Mouse (Mus musculus): ENCODE measurements around the gene Cyp8b1. TPM values are rescaled to one million over a fixed set of nuclear protein-coding genes. Genes with fewer than 3 reads are reported as not detected.

Gene Cyp8b1
- polyA plus RNA-seq, 1 experiment, result not detected

DNA sequence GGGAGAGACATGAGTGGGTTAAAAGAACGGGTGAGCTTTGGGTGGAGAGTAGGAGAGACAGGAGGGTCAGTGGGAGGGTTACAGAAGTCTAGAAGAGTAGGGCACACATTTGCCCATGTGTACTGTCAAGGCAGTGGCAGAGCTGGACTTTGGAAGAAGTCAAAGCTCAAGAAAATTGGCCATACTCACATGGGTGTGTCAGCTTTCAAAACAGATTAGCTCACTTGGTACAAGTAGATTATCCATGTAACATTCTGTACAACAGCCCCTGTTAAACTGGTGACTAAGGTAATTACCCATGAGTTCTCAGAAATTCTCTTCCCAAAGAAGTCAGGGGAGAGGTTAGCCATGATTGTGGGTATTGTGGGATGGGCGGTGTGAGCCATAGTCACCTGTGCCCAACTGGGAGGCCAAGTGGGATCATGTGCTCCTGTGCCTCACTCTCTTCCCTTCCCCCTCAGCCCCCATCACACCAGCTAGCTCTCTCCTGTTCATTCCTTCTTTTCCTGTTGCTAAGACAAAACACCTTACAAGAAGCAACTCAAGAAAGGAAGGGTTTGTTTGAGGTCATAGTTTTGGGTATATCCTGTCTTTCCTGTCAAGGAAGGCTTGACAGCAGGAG lies 43.9 kb downstream of the Cyp8b1 start:
- Histone ChIP-seq H3K79me3 (ENCODE audit: low read depth) (no peaks in the 10 kb centered on the region), H3K4me3 (ENCODE audit: insufficient read depth, poor library complexity, severe bottlenecking) (no peak overlapping the region), H3ac (ENCODE audit: control insufficient read depth, insufficient read length, low read depth) (no peak overlapping the region), H3K27me3 (ENCODE audit: control insufficient read depth, insufficient read depth, insufficient read length) (peaks cover 21% of the 10 kb centered on the region), H3K36me3 (ENCODE audit: control insufficient read depth, insufficient read depth) (no peaks in the 10 kb centered on the region), H3K79me2 (ENCODE audit: control insufficient read depth, insufficient read depth) (no peaks in the 10 kb centered on the region)
- TF ChIP-seq MYOG (IDR thresholded peaks at IDR 0.05; ENCODE audit: control insufficient read depth, extremely low read depth, insufficient read length) (no peak), MAX (IDR thresholded peaks at IDR 0.05) (no peak), FOSL1 (IDR thresholded peaks at IDR 0.05; ENCODE audit: insufficient read depth, low read length, poor library complexity, severe bottlenecking) (no peak), CTCF (IDR thresholded peaks at IDR 0.05; ENCODE audit: control insufficient read depth, insufficient read depth, insufficient read length) (no peak), USF1 (IDR thresholded peaks at IDR 0.05; ENCODE audit: low read depth) (no peak), CEBPB (IDR thresholded peaks at IDR 0.05; ENCODE audit: low read depth) (no peak), MYOD1 (IDR thresholded peaks at IDR 0.05; ENCODE audit: control insufficient read depth, insufficient read length, low read depth) (no peak)

- no peaks in the 10 kb centered on the region for H3K79me3 ChIP-seq (ENCODE audit: low read depth)
- H3K79me2 ChIP-seq (ENCODE audit: control insufficient read depth, insufficient read depth), result no peaks in the 10 kb centered on the region
- H3K27me3 ChIP-seq (ENCODE audit: control insufficient read depth, insufficient read depth, insufficient read length), result peaks cover 22% of the 10 kb centered on the region
- H3K4me3 ChIP-seq (ENCODE audit: insufficient read depth, poor library complexity, severe bottlenecking), result no peak overlapping the region
- H3ac ChIP-seq (ENCODE audit: control insufficient read depth, insufficient read length, low read depth), result no peak overlapping the region
- TF ChIP-seq MAX (IDR thresholded peaks at IDR 0.05) (no peak), CEBPB (IDR thresholded peaks at IDR 0.05; ENCODE audit: low read depth) (no peak), MYOG (IDR thresholded peaks at IDR 0.05; ENCODE audit: control insufficient read depth, extremely low read depth, insufficient read length) (no peak), USF1 (IDR thresholded peaks at IDR 0.05; ENCODE audit: low read depth) (no peak), CTCF (IDR thresholded peaks at IDR 0.05; ENCODE audit: control insufficient read depth, insufficient read depth, insufficient read length) (no peak), FOSL1 (IDR thresholded peaks at IDR 0.05; ENCODE audit: insufficient read depth, low read length, poor library complexity, severe bottlenecking) (no peak), MYOD1 (IDR thresholded peaks at IDR 0.05; ENCODE audit: control insufficient read depth, insufficient read length, low read depth) (no peak)
- H3K36me3 ChIP-seq (ENCODE audit: control insufficient read depth, insufficient read depth), result no peaks in the 10 kb centered on the region
Measured at GRCm38 (mm10) chr9:121869973-121870515, 46.1 kb downstream of the Cyp8b1 start.

- Histone ChIP-seq H3K79me3 (ENCODE audit: low read depth) (no peaks in the 10 kb centered on the region), H3ac (ENCODE audit: control insufficient read depth, insufficient read length, low read depth) (no peak overlapping the region), H3K27me3 (ENCODE audit: control insufficient read depth, insufficient read depth, insufficient read length) (peaks cover 22% of the 10 kb centered on the region), H3K4me3 (ENCODE audit: insufficient read depth, poor library complexity, severe bottlenecking) (no peak overlapping the region), H3K36me3 (ENCODE audit: control insufficient read depth, insufficient read depth) (no peaks in the 10 kb centered on the region), H3K79me2 (ENCODE audit: control insufficient read depth, insufficient read depth) (no peaks in the 10 kb centered on the region)
- TF ChIP-seq MYOD1 (IDR thresholded peaks at IDR 0.05; ENCODE audit: control insufficient read depth, insufficient read length, low read depth) (no peak), FOSL1 (IDR thresholded peaks at IDR 0.05; ENCODE audit: insufficient read depth, low read length, poor library complexity, severe bottlenecking) (no peak), MAX (IDR thresholded peaks at IDR 0.05) (no peak), CEBPB (IDR thresholded peaks at IDR 0.05; ENCODE audit: low read depth) (no peak)
Measured at GRCm38 (mm10) chr9:121869432-121869831, 46.7 kb downstream of the Cyp8b1 start.

DNA sequence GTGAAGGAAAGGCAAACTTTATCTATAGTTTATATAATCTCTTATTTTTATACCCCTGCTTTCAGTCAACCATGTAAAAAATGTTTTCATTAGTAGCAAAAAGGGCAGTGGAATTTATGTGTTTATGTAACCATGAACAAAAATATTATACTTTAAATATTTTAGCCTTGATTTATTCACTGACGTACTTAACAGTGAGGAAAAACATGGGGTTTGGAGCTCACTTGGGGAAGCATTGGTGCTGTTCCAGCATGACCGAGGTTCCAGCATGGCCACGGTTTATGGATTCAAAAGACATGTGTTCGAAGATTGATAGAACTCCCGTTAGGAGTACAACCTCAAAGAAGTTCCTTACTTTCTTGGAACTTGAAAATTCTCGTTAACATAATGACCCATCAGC lies 47.9 kb downstream of the Cyp8b1 start:
- H3K4me3 ChIP-seq (ENCODE audit: insufficient read depth, poor library complexity, severe bottlenecking), result no peak overlapping the region
- no peak for TF ChIP-seq FOSL1 (IDR thresholded peaks at IDR 0.05; ENCODE audit: insufficient read depth, low read length, poor library complexity, severe bottlenecking)
- TF ChIP-seq CTCF (IDR thresholded peaks at IDR 0.05; ENCODE audit: control insufficient read depth, insufficient read depth, insufficient read length), result no peak
- TF ChIP-seq CEBPB (IDR thresholded peaks at IDR 0.05; ENCODE audit: low read depth), result no peak
- TF ChIP-seq MAX (IDR thresholded peaks at IDR 0.05), result no peak
- no peak for TF ChIP-seq MYOG (IDR thresholded peaks at IDR 0.05; ENCODE audit: control insufficient read depth, extremely low read depth, insufficient read length)
- TF ChIP-seq MYOD1 (IDR thresholded peaks at IDR 0.05; ENCODE audit: control insufficient read depth, insufficient read length, low read depth), result no peak
- no peak overlapping the region for H3ac ChIP-seq (ENCODE audit: control insufficient read depth, insufficient read length, low read depth)
- no peaks in the 10 kb centered on the region for H3K36me3 ChIP-seq (ENCODE audit: control insufficient read depth, insufficient read depth)
- no peaks in the 10 kb centered on the region for H3K79me2 ChIP-seq (ENCODE audit: control insufficient read depth, insufficient read depth)
- H3K27me3 ChIP-seq (ENCODE audit: control insufficient read depth, insufficient read depth, insufficient read length), result peaks cover 22% of the 10 kb centered on the region
- no peaks in the 10 kb centered on the region for H3K79me3 ChIP-seq (ENCODE audit: low read depth)

DNA sequence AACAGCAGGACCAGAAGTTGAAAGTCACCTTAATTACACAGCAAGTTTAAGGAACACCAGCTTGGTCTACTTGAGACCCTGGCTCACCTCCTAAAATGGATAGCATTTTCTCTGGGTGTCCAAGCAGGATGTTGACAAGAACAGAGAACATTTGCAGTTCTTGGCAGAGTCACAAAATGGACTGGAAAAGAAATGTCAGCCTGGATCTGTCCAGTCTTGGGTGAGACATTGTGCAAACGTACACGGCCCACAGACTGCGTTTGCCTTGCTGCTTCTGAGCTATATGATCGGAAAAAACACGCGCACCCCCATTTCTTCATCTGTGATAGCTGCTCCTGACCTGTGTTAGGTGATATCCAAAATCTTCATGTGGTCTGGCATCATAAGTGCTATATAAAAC lies 48.5 kb downstream of the Cyp8b1 start:
- Histone ChIP-seq H3K4me3 (ENCODE audit: insufficient read depth, poor library complexity, severe bottlenecking) (no peak overlapping the region), H3ac (ENCODE audit: control insufficient read depth, insufficient read length, low read depth) (no peak overlapping the region), H3K79me3 (ENCODE audit: low read depth) (no peaks in the 10 kb centered on the region), H3K36me3 (ENCODE audit: control insufficient read depth, insufficient read depth) (no peaks in the 10 kb centered on the region), H3K27me3 (ENCODE audit: control insufficient read depth, insufficient read depth, insufficient read length) (peaks cover 22% of the 10 kb centered on the region), H3K79me2 (ENCODE audit: control insufficient read depth, insufficient read depth) (no peaks in the 10 kb centered on the region)
- TF ChIP-seq CTCF (IDR thresholded peaks at IDR 0.05; ENCODE audit: control insufficient read depth, insufficient read depth, insufficient read length), result no peak
- TF ChIP-seq CEBPB (IDR thresholded peaks at IDR 0.05; ENCODE audit: low read depth), result no peak
- no peak for TF ChIP-seq MYOD1 (IDR thresholded peaks at IDR 0.05; ENCODE audit: control insufficient read depth, insufficient read length, low read depth)
- no peak for TF ChIP-seq MAX (IDR thresholded peaks at IDR 0.05)
- no peak for TF ChIP-seq MYOG (IDR thresholded peaks at IDR 0.05; ENCODE audit: control insufficient read depth, extremely low read depth, insufficient read length)
- TF ChIP-seq USF1 (IDR thresholded peaks at IDR 0.05; ENCODE audit: low read depth), result no peak
- no peak for TF ChIP-seq FOSL1 (IDR thresholded peaks at IDR 0.05; ENCODE audit: insufficient read depth, low read length, poor library complexity, severe bottlenecking)

All from C2C12 (cell line).